Mouse (Mus musculus): ENCODE results near the gene Nf2.

DNA sequence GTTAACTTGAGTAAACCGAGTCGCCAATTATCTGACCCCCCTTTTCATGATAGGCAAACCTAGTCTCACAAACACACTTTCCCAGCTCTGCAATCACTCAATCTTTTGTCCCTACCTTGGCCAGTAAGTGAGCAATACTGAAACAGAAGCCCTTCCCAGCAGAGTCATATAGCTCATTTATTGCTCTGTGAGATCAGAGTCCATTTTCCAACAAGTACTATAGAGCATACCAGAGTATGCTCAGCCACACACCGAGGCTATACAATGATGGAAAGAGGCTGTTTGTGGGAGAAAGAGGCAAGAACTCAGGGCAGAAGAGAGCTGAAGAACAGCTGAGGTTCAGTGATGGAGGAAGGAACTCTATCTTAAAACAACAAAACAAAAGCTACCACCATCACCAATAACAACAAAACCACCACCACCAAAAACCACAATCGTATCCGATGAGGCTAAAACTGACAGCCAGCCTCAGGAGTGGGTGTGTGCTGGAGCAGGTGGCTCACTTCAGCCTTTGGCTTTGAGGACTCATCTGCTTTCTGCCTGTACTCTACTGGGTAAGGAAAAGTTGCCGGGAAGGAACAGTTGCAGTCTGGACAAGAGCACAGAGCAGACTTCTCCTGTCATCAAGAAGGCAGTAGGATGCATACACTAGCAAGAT is 25.6 kb downstream of the Nf2 start:
- TF ChIP-seq POLR2A (IDR thresholded peaks at IDR 0.05; ENCODE audit: low read depth, low read length) (no peak), MEF2A (IDR thresholded peaks at IDR 0.05; ENCODE audit: borderline replicate concordance, low read depth, low read length) (no peak), IRF4 (IDR thresholded peaks at IDR 0.05; ENCODE audit: low read depth, low read length) (no peak), MAX (IDR thresholded peaks at IDR 0.05; ENCODE audit: low read length) (no peak), CTCF (conservative IDR thresholded peaks at IDR 0.05 in 1 of 2, IDR thresholded peaks at IDR 0.05 in 1 of 2; ENCODE audit: low read depth in 2 of 2, low read length in 2 of 2) (no peak), UBTF (IDR thresholded peaks at IDR 0.05; ENCODE audit: low read depth, low read length) (no peak), JUND (conservative IDR thresholded peaks at IDR 0.05; ENCODE audit: low read depth, low read length) (no peak), CHD1 (IDR thresholded peaks at IDR 0.05; ENCODE audit: low read depth, low read length) (no peak), POLR2AphosphoS2 (IDR thresholded peaks at IDR 0.05; ENCODE audit: low read depth, low read length) (no peak), NRF1 (IDR thresholded peaks at IDR 0.05; ENCODE audit: low read depth, low read length) (no peak)

Measured in CH12.LX (cell line).